Comparison of ENCODE assay signal across 8 mouse cellular contexts in genomic region chr7:110059092-110059785, GRCm38 (mm10). TPM values are rescaled to one million over a fixed set of nuclear protein-coding genes. Genes with fewer than 3 reads are reported as not detected.
A peak's percentile ranks its signal among the peaks of the same experiment; 100 is the strongest.
DNase-seq lines count a peak whose midpoint lies in the region; ATAC-seq lines count a peak whose summit lies in the region.

No protein-coding gene starts in this region.

- H3K9me3 ChIP-seq in lung, embryonic 15.5 days = no peaks in the 10 kb centered on the region

- peak; percentile 51 for DNase-seq in CD4-positive, CD25-positive, alpha-beta regulatory T cell, adult 2 months (ENCODE audit: low read depth, low spot score)
- no peak for DNase-seq in lung, adult 18-20 months
- DNase-seq in embryo, embryonic 9.5 days (ENCODE audit: extremely low spot score) = peak; percentile 39
- peak; percentile 12 for DNase-seq in liver
- DNase-seq in yolk sac, embryonic 10.5 days (ENCODE audit: low spot score) = peak; percentile 20

- H3K4me2 ChIP-seq in lung, embryonic 15.5 days = no peak overlapping the region; the same call in 1 of the 2 replicates

- peaks cover 20% of the 10 kb centered on the region for H3K4me1 ChIP-seq in lung, embryonic 15.5 days

- no peak for ATAC-seq in CD4-positive, CD25-positive, alpha-beta regulatory T cell, adult 4 months
- ATAC-seq in lung, embryonic 15.5 days (ENCODE audit: borderline replicate concordance, extremely low read depth, low FRiP score, low TSS enrichment) = no peak
- no peak for ATAC-seq in megakaryocyte-erythroid progenitor cell, adult 5-6 weeks (replicated peaks; ENCODE audit: low FRiP score, low TSS enrichment, poor library complexity, severe bottlenecking)

- WGBS in lung, embryonic 15.5 days = 84% methylated on average over 12 of the region's 12 CpGs

- no peaks in the 10 kb centered on the region for H3K27me3 ChIP-seq in lung, embryonic 15.5 days

- H3K36me3 ChIP-seq in lung, embryonic 15.5 days = peaks cover 33% of the 10 kb centered on the region

- no peak overlapping the region for H3K4me3 ChIP-seq in lung, embryonic 15.5 days

- 0 out of 2 replicates have a peak overlapping the region, but pooled peaks have one; percentile 7 for H3K27ac ChIP-seq in lung, embryonic 15.5 days

- no peak overlapping the region for H3K9ac ChIP-seq in lung, embryonic 15.5 days

RNA-seq across cellular contexts. Expression of gene Zfp143, which starts 1.8 kb away (rescaled TPM):
- 10 to 100 TPM; 42.5 to 50.0 TPM for polyA plus RNA-seq in CD4-positive, CD25-positive, alpha-beta regulatory T cell, adult 4 months (2017; shearing (Covaris generic))
- 20.7 and 21.2 TPM in 2 replicates for polyA plus RNA-seq in lung, embryonic 15.5 days (2015; fragmentation: Nextera tagmentation; extraction: Ambion mirVana)
- total RNA-seq in megakaryocyte-erythroid progenitor cell, adult 5-6 weeks (2014; fragmentation: Nextera tagmentation) = 18.8 and 25.7 TPM in 2 replicates
- total RNA-seq in megakaryocyte-erythroid progenitor cell, adult 5-6 weeks (2017) = 30.1 and 47.0 TPM in 2 replicates

RNA-seq across cellular contexts. Expression of gene Ipo7, which starts 41.2 kb away (rescaled TPM):
- 10 to 100 TPM; 24.0 to 33.0 TPM for polyA plus RNA-seq in CD4-positive, CD25-positive, alpha-beta regulatory T cell, adult 4 months (2017; shearing (Covaris generic))
- polyA plus RNA-seq in lung, embryonic 15.5 days (2015; fragmentation: Nextera tagmentation; extraction: Ambion mirVana) = 45.6 and 46.2 TPM in 2 replicates
- total RNA-seq in megakaryocyte-erythroid progenitor cell, adult 5-6 weeks (2014; fragmentation: Nextera tagmentation) = 96.2 and 126 TPM in 2 replicates
- total RNA-seq in megakaryocyte-erythroid progenitor cell, adult 5-6 weeks (2017) = 252 and 297 TPM in 2 replicates

Comparison
In these comparisons a context has a peak if more than half of its experiments do, and no peak if none do; other contexts are left out.
1. DNase-seq: peak in CD4-positive, CD25-positive, alpha-beta regulatory T cell, adult 2 months (single experiment), embryo, embryonic 9.5 days (single experiment), liver (single experiment) and yolk sac, embryonic 10.5 days (single experiment); none in lung, adult 18-20 months (0 of 2).